In genomic region chr3:21404058-21404457, GRCm38 (mm10) we compare ENCODE assay signal across 15 mouse cellular contexts.
"Had no signal": no experiment of that assay in that cellular context is flagged by ENCODE, and none has a peak within 500 bp of the region (broad histone marks: within the 10 kb centered on the region; RNA-seq: fewer than 3 reads in every experiment).

No protein-coding gene starts in this region.

- H3K4me2 ChIP-seq: limb, embryonic 13.5 days; midbrain, embryonic 15.5 days; neural tube, embryonic 13.5 days had no signal

- DNase-seq: kidney, postnatal 10 days; kidney, postnatal 4 days; left cerebral cortex, postnatal 4 days; lung, adult 18-20 months; lung, postnatal 4 days; right cerebral cortex, postnatal 14 days; thymus, adult 2 months; thymus, postnatal 25 days had no signal

- H3K27me3 ChIP-seq: limb, embryonic 13.5 days; midbrain, embryonic 15.5 days; neural tube, embryonic 13.5 days had no signal

- H3K9ac ChIP-seq: limb, embryonic 13.5 days; liver, embryonic 14.5 days; midbrain, embryonic 15.5 days; neural tube, embryonic 13.5 days had no signal

- H3K4me1 ChIP-seq: limb, embryonic 13.5 days; midbrain, embryonic 10.5 days; midbrain, embryonic 15.5 days; neural tube, embryonic 13.5 days had no signal

- H3K27ac ChIP-seq: layer of hippocampus, adult 2 months; limb, embryonic 13.5 days; liver, embryonic 14.5 days; midbrain, embryonic 10.5 days; midbrain, embryonic 15.5 days; neural tube, embryonic 13.5 days had no signal

- H3K4me3 ChIP-seq: layer of hippocampus, adult 2 months; limb, embryonic 13.5 days; midbrain, embryonic 10.5 days; midbrain, embryonic 15.5 days; neural tube, embryonic 13.5 days had no signal

- ATAC-seq: lung, postnatal 0 days; midbrain, embryonic 15.5 days had no signal

- H3K36me3 ChIP-seq: limb, embryonic 13.5 days; midbrain, embryonic 10.5 days; midbrain, embryonic 15.5 days; neural tube, embryonic 13.5 days had no signal

- H3K9me3 ChIP-seq: limb, embryonic 13.5 days; midbrain, embryonic 10.5 days; midbrain, embryonic 15.5 days; neural tube, embryonic 13.5 days had no signal
